ENCODE assay signal across 9 mouse cellular contexts in genomic region chr2:153445137-153446016, GRCm38 (mm10). TPM values are rescaled to one million over a fixed set of nuclear protein-coding genes. Genes with fewer than 3 reads are reported as not detected.
DNase-seq lines count a peak whose midpoint lies in the region; ATAC-seq lines count a peak whose summit lies in the region.
"Had no signal": no experiment of that assay in that cellular context is flagged by ENCODE, and none has a peak within 500 bp of the region (broad histone marks: within the 10 kb centered on the region; RNA-seq: fewer than 3 reads in every experiment).

No protein-coding gene starts in this region.

- H3K4me1 ChIP-seq in embryonic facial prominence, embryonic 10.5 days = peaks cover 73% of the 10 kb centered on the region
- H3K4me1 ChIP-seq in hindbrain, embryonic 12.5 days = peaks cover 40% of the 10 kb centered on the region
- H3K4me1 ChIP-seq in liver, embryonic 16.5 days (ENCODE audit: control insufficient read depth, low read depth, low read length) = peaks cover 43% of the 10 kb centered on the region
- peaks cover 45% of the 10 kb centered on the region for H3K4me1 ChIP-seq in neural tube, embryonic 15.5 days

- H3K4me2 ChIP-seq in hindbrain, embryonic 12.5 days (replicated peaks) = peak overlapping the region; percentile 98
- H3K4me2 ChIP-seq in liver, embryonic 16.5 days (ENCODE audit: low read depth, low read length) = peak overlapping the region; percentile 94
- peak overlapping the region; percentile 97 for H3K4me2 ChIP-seq in neural tube, embryonic 15.5 days

- H3K9me3 ChIP-seq in embryonic facial prominence, embryonic 10.5 days = no peaks in the 10 kb centered on the region
- no peaks in the 10 kb centered on the region for H3K9me3 ChIP-seq in hindbrain, embryonic 12.5 days (replicated peaks)
- no peaks in the 10 kb centered on the region for H3K9me3 ChIP-seq in liver, embryonic 16.5 days (replicated peaks; ENCODE audit: control insufficient read depth, low read length)
- no peaks in the 10 kb centered on the region for H3K9me3 ChIP-seq in neural tube, embryonic 15.5 days (replicated peaks)

- H3K9ac ChIP-seq in hindbrain, embryonic 12.5 days = peak overlapping the region; percentile 96
- H3K9ac ChIP-seq in liver, embryonic 16.5 days (ENCODE audit: low read depth, low read length) = peak overlapping the region; percentile 54
- peak overlapping the region; percentile 95 for H3K9ac ChIP-seq in neural tube, embryonic 15.5 days (replicated peaks)

- H3K4me3 ChIP-seq in embryonic facial prominence, embryonic 10.5 days = peak overlapping the region; percentile 98
- peak overlapping the region; percentile 83 for H3K4me3 ChIP-seq in hindbrain, embryonic 12.5 days
- peak overlapping the region; percentile 75 for H3K4me3 ChIP-seq in liver, embryonic 16.5 days (ENCODE audit: low read depth, low read length)
- peak overlapping the region; percentile 96 for H3K4me3 ChIP-seq in neural tube, embryonic 15.5 days (replicated peaks)

- H3K27ac ChIP-seq in embryonic facial prominence, embryonic 10.5 days (replicated peaks) = peak overlapping the region; percentile 91
- peak overlapping the region; percentile 98 for H3K27ac ChIP-seq in hindbrain, embryonic 12.5 days
- H3K27ac ChIP-seq in liver, embryonic 16.5 days (ENCODE audit: low read length) = peak overlapping the region; percentile 60
- H3K27ac ChIP-seq in neural tube, embryonic 15.5 days (replicated peaks) = peak overlapping the region; percentile 97

- no peaks in the 10 kb centered on the region for H3K36me3 ChIP-seq in embryonic facial prominence, embryonic 10.5 days (replicated peaks)
- H3K36me3 ChIP-seq in hindbrain, embryonic 12.5 days = no peaks in the 10 kb centered on the region
- no peaks in the 10 kb centered on the region for H3K36me3 ChIP-seq in liver, embryonic 16.5 days (ENCODE audit: control insufficient read depth, insufficient read depth)
- no peaks in the 10 kb centered on the region for H3K36me3 ChIP-seq in neural tube, embryonic 15.5 days

- ATAC-seq in hindbrain, embryonic 12.5 days (ENCODE audit: low FRiP score) = peak; percentile 67
- peak; percentile 9; the same call in 1 of the 2 replicates for ATAC-seq in liver, embryonic 16.5 days (ENCODE audit: low read depth)
- peak; percentile 56 for ATAC-seq in neural tube, embryonic 15.5 days (ENCODE audit: low FRiP score)

- under 1% methylated on average over 59 of the region's 59 CpGs for WGBS in embryonic facial prominence, embryonic 10.5 days
- WGBS in hindbrain, embryonic 12.5 days = under 1% methylated on average over 58 of the region's 59 CpGs
- under 1% methylated on average over 59 of the region's 59 CpGs for WGBS in liver, embryonic 16.5 days (ENCODE audit: insufficient replicate concordance)
- WGBS in neural tube, embryonic 15.5 days = under 1% methylated on average over 59 of the region's 59 CpGs

- H3K27me3 ChIP-seq in embryonic facial prominence, embryonic 10.5 days (replicated peaks; ENCODE audit: low read depth, poor library complexity, severe bottlenecking) = no peaks in the 10 kb centered on the region
- H3K27me3 ChIP-seq in hindbrain, embryonic 12.5 days = no peaks in the 10 kb centered on the region
- peaks cover 28% of the 10 kb centered on the region for H3K27me3 ChIP-seq in liver, embryonic 16.5 days (ENCODE audit: control insufficient read depth, insufficient read depth, low read depth, low read length)
- H3K27me3 ChIP-seq in neural tube, embryonic 15.5 days (replicated peaks) = no peaks in the 10 kb centered on the region

- peak; percentile 57 to 75 for DNase-seq in adrenal gland, adult (ENCODE audit: inconsistent age in 2 of 2, low spot score in 1 of 2)
- DNase-seq in adrenal gland, postnatal 4 days (ENCODE audit: low spot score in 2 of 2) = no peak
- peak; percentile 37 for DNase-seq in CD4-positive, CD25-positive, alpha-beta regulatory T cell, adult 2 months (ENCODE audit: low read depth, low spot score)
- peak; percentile 79 for DNase-seq in embryonic facial prominence, embryonic 10.5 days (ENCODE audit: low spot score)
- no peak for DNase-seq in urinary bladder, postnatal 4 days (ENCODE audit: low spot score in 2 of 2)

RNA-seq across cellular contexts. Expression of gene 4930404H24Rik, which starts 47.2 kb away (rescaled TPM):
- not detected for total RNA-seq in adrenal gland, postnatal 4 days (2021)
- polyA plus RNA-seq in embryonic facial prominence, embryonic 10.5 days (2016; fragmentation: Nextera tagmentation; extraction: Ambion mirVana) = not detected in 2 replicates
- polyA plus RNA-seq in hindbrain, embryonic 12.5 days (2016; fragmentation: Nextera tagmentation; extraction: Ambion mirVana) = not detected in 2 replicates
- not detected in 2 replicates for polyA plus RNA-seq in liver, embryonic 16.5 days (2015; fragmentation: Nextera tagmentation; extraction: Ambion mirVana)
- not detected in 2 replicates for polyA plus RNA-seq in neural tube, embryonic 15.5 days (2015; fragmentation: Nextera tagmentation; extraction: Ambion mirVana)
- total RNA-seq: heart, adult 18-20 months had no signal

Comparison
In these comparisons a context has a peak if more than half of its experiments do, and no peak if none do; other contexts are left out.
1. DNase-seq: peak in adrenal gland, adult (2 of 2), CD4-positive, CD25-positive, alpha-beta regulatory T cell, adult 2 months (single experiment) and embryonic facial prominence, embryonic 10.5 days (single experiment); none in adrenal gland, postnatal 4 days (0 of 2) and urinary bladder, postnatal 4 days (0 of 2).
2. ATAC-seq: peak in every context shown above with its lines; median percentile 67 in hindbrain, embryonic 12.5 days; 56 in neural tube, embryonic 15.5 days; 9 in liver, embryonic 16.5 days.
3. Peak in every context shown above with its lines, with median percentiles within 50 percentile points of each other: H3K27ac ChIP-seq, H3K4me3 ChIP-seq, H3K4me2 ChIP-seq and H3K9ac ChIP-seq.